8 mouse cellular contexts compared by ENCODE assay signal in the genomic region with DNA sequence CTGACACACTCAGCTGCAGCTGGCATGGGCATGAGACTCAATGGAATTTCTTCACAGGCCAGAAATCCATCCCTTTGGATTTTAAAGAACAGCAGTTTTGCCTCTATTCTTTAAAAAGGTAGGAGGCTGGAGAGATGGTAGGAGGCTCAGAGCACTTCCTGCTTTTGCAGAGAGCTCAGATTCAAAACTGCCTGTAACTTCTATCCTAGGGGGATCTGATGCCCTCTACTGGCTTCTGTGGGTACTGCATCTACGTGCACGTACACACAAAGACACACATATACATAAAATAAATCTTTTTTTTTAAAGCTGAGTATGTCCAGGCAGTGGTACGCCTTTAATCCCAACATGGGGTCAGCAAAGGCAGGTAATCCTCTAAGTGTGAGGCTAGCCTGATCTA. TPM values are rescaled to one million over a fixed set of nuclear protein-coding genes. Genes with fewer than 3 reads are reported as not detected.
DNase-seq lines count a peak whose midpoint lies in the region; ATAC-seq and TF ChIP-seq lines count a peak whose summit lies in the region.

No protein-coding gene starts in this region.

- H3K4me1 ChIP-seq in embryonic fibroblast, embryonic 13.5 days (ENCODE audit: control insufficient read depth, insufficient read depth, low read length): peaks cover 16% of the 10 kb centered on the region
- H3K4me1 ChIP-seq in hindbrain, postnatal 0 days (ENCODE audit: insufficient read depth, low read length): peaks cover 10% of the 10 kb centered on the region; the same call in 1 of the 2 replicates
- H3K4me1 ChIP-seq in midbrain, embryonic 11.5 days (ENCODE audit: control insufficient read depth, insufficient read depth, low read length): peaks cover 18% of the 10 kb centered on the region

- no peaks in the 10 kb centered on the region for H3K9me3 ChIP-seq in hindbrain, postnatal 0 days (ENCODE audit: low read length)
- H3K9me3 ChIP-seq in midbrain, embryonic 11.5 days (ENCODE audit: control insufficient read depth, low read length): no peaks in the 10 kb centered on the region

- no peak for TF ChIP-seq POLR2A in embryonic fibroblast, embryonic 13.5 days (IDR thresholded peaks at IDR 0.05; ENCODE audit: low read depth, low read length)

- no peak overlapping the region for H3K9ac ChIP-seq in hindbrain, postnatal 0 days (replicated peaks; ENCODE audit: low read length)
- peak overlapping the region; percentile 10; the same call in 1 of the 2 replicates for H3K9ac ChIP-seq in midbrain, embryonic 11.5 days (ENCODE audit: low read length)

- intact Hi-C loops in gastrocnemius, adult 2 months (cut with DNase I): no loop called here
- intact Hi-C loops in gastrocnemius, postnatal 36 days (cut with DNase I): no loop called here

- DNase-seq in gastrocnemius, adult 2 months: peak; percentile 44
- no peak for DNase-seq in gastrocnemius, postnatal 36 days
- peak; percentile 79 for DNase-seq in A20 (ENCODE audit: low read depth, low spot score)
- peak; percentile 51 for DNase-seq in hindbrain, postnatal 0 days (ENCODE audit: low spot score)
- DNase-seq in midbrain, embryonic 11.5 days (ENCODE audit: low spot score, missing footprints): peak; percentile 93
- DNase-seq in testis, postnatal 10 days (ENCODE audit: low spot score): peak; percentile 86

- 0 out of 2 replicates have a peak overlapping the region, but pooled peaks have one; percentile 6 for H3K4me2 ChIP-seq in hindbrain, postnatal 0 days (ENCODE audit: low read depth, low read length)
- H3K4me2 ChIP-seq in midbrain, embryonic 11.5 days: no peak overlapping the region

- 76% methylated on average over 3 of the region's 3 CpGs for WGBS in hindbrain, postnatal 0 days
- WGBS in midbrain, embryonic 11.5 days: 82% methylated on average over 3 of the region's 3 CpGs

- no peak overlapping the region for H3K4me3 ChIP-seq in gastrocnemius, adult 2 months
- H3K4me3 ChIP-seq in embryonic fibroblast, embryonic 13.5 days (ENCODE audit: insufficient read depth, low read length): no peak overlapping the region
- H3K4me3 ChIP-seq in hindbrain, postnatal 0 days (ENCODE audit: low read length): no peak overlapping the region
- H3K4me3 ChIP-seq in midbrain, embryonic 11.5 days (ENCODE audit: low read depth, low read length): no peak overlapping the region

- H3K36me3 ChIP-seq in hindbrain, postnatal 0 days (ENCODE audit: insufficient read depth, low read length): no peaks in the 10 kb centered on the region
- H3K36me3 ChIP-seq in midbrain, embryonic 11.5 days (ENCODE audit: control insufficient read depth, insufficient read depth, low read length): no peaks in the 10 kb centered on the region

- TF ChIP-seq CTCF in gastrocnemius, adult 2 months (IDR thresholded peaks at IDR 0.05): peak; percentile 65
- TF ChIP-seq CTCF in embryonic fibroblast, embryonic 13.5 days (IDR thresholded peaks at IDR 0.05; ENCODE audit: borderline replicate concordance, insufficient read depth, low read length): no peak
- peak; percentile 71 for TF ChIP-seq CTCF in hindbrain, postnatal 0 days (IDR thresholded peaks at IDR 0.05; ENCODE audit: low read depth)

- H3K27me3 ChIP-seq in hindbrain, postnatal 0 days (ENCODE audit: insufficient read depth, low read length): no peaks in the 10 kb centered on the region
- no peaks in the 10 kb centered on the region for H3K27me3 ChIP-seq in midbrain, embryonic 11.5 days (ENCODE audit: control insufficient read depth, insufficient read depth, low read length)

- ATAC-seq in hindbrain, postnatal 0 days: no peak
- peak; percentile 10; the same call in 1 of the 2 replicates for ATAC-seq in midbrain, embryonic 11.5 days (ENCODE audit: low FRiP score)
- no peak for ATAC-seq in erythroid progenitor cell, adult 5-6 weeks (replicated peaks; ENCODE audit: low FRiP score, poor library complexity, severe bottlenecking)

- H3K27ac ChIP-seq in gastrocnemius, adult 2 months: peak overlapping the region; percentile 67; the same call in 1 of the 2 replicates
- peak overlapping the region; percentile 66 for H3K27ac ChIP-seq in embryonic fibroblast, embryonic 13.5 days (ENCODE audit: insufficient read depth, low read length)
- peak overlapping the region; percentile 41; the same call in 1 of the 2 replicates for H3K27ac ChIP-seq in hindbrain, postnatal 0 days
- peak overlapping the region; percentile 92 for H3K27ac ChIP-seq in midbrain, embryonic 11.5 days (ENCODE audit: low read depth, low read length)

RNA-seq across cellular contexts. Expression of gene Pdpn, which starts 19.2 kb away (rescaled TPM):
- total RNA-seq in gastrocnemius, adult 2 months (2021): 1 to 10 TPM; 4.5 to 7.7 TPM
- 1 to 10 TPM; 7.0 to 7.7 TPM for total RNA-seq in gastrocnemius, postnatal 36 days (2021)
- polyA plus RNA-seq in embryonic fibroblast, embryonic 13.5 days (2011; ENCODE audit: insufficient read length, low read depth, missing spikeins): 163 and 184 TPM in 2 replicates
- 31.8 and 56.8 TPM in 2 replicates for total RNA-seq in hindbrain, postnatal 0 days (2014; rRNA removed)
- 45.5 and 51.4 TPM in 2 replicates for polyA plus RNA-seq in hindbrain, postnatal 0 days (2015; fragmentation: Nextera tagmentation; extraction: Ambion mirVana)
- 119 and 125 TPM in 2 replicates for polyA plus RNA-seq in midbrain, embryonic 11.5 days (2014; fragmentation: Nextera tagmentation; extraction: Ambion mirVana)
- not detected in 2 replicates for total RNA-seq in erythroid progenitor cell, adult 5-6 weeks (2015; ENCODE audit: low replicate concordance)
- not detected in 2 replicates for total RNA-seq in erythroid progenitor cell, adult 5-6 weeks (2017; ENCODE audit: low replicate concordance)

Comparison
In these comparisons a context has a peak if more than half of its experiments do, and no peak if none do; other contexts are left out.
1. DNase-seq: peak in gastrocnemius, adult 2 months (single experiment), A20 (single experiment), hindbrain, postnatal 0 days (single experiment), midbrain, embryonic 11.5 days (single experiment) and testis, postnatal 10 days (single experiment); none in gastrocnemius, postnatal 36 days (0 of 2).
2. H3K27ac ChIP-seq: peak in every context shown above with its lines; median percentile 92 in midbrain, embryonic 11.5 days; 67 in gastrocnemius, adult 2 months; 66 in embryonic fibroblast, embryonic 13.5 days; 41 in hindbrain, postnatal 0 days.
3. RNA of gene Pdpn, which starts 19.2 kb away (total RNA-seq): 31.8 to 56.8 TPM in hindbrain, postnatal 0 days, 7.0 to 7.7 TPM in gastrocnemius, postnatal 36 days and 4.5 to 7.7 TPM in gastrocnemius, adult 2 months; not detected in erythroid progenitor cell, adult 5-6 weeks; every median in the first group is over 4 times any median in the second.